Comparison of ENCODE assay signal across 8 mouse cellular contexts in the genomic region with DNA sequence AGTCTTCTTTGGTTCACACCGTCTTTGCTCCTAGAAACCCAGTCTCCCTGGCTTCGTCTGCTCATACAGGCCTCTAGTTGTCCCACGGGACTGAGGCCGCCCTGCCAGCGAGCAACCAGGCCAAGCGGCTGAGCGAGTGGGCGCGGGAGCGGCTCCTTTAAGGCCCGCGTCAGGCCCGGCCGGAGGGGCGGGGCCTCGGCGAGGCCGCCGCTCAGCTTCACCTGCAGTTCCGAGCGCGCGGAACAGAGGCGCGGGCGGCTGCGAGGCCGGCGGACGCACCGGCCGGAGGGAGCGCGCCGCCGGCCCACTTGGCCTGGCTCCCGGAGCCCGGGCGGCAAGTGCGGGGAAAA. TPM values are rescaled to one million over a fixed set of nuclear protein-coding genes. Genes with fewer than 3 reads are reported as not detected.
A peak's percentile ranks its signal among the peaks of the same experiment; 100 is the strongest.
DNase-seq lines count a peak whose midpoint lies in the region; ATAC-seq and TF ChIP-seq lines count a peak whose summit lies in the region.

A gene (plus strand): TSS at position 241 of the 350 bp plus-strand sequence.

- peak within 1 kb of the TSS; percentile 96 for H3K4me2 ChIP-seq in forebrain, embryonic 12.5 days
- peak within 1 kb of the TSS; percentile 87 for H3K4me2 ChIP-seq in heart, postnatal 0 days (ENCODE audit: low read depth, low read length)
- H3K4me2 ChIP-seq in liver, embryonic 12.5 days: peak within 1 kb of the TSS; percentile 69
- H3K4me2 ChIP-seq in neural tube, embryonic 11.5 days (ENCODE audit: low read depth): peak within 1 kb of the TSS; percentile 93

- H3K9me3 ChIP-seq in forebrain, embryonic 12.5 days: no peaks in the 10 kb centered on the region
- no peaks in the 10 kb centered on the region for H3K9me3 ChIP-seq in heart, postnatal 0 days (replicated peaks; ENCODE audit: control insufficient read depth, low read length)
- no peaks in the 10 kb centered on the region for H3K9me3 ChIP-seq in liver, embryonic 12.5 days (replicated peaks)
- no peaks in the 10 kb centered on the region for H3K9me3 ChIP-seq in neural tube, embryonic 11.5 days (ENCODE audit: control insufficient read depth, low read length)

- peak within 1 kb of the TSS; percentile 78 for H3K27ac ChIP-seq in forebrain, embryonic 12.5 days
- no peak within 1 kb of the TSS for H3K27ac ChIP-seq in heart, postnatal 0 days (ENCODE audit: low read depth)
- H3K27ac ChIP-seq in liver, embryonic 12.5 days: no peak within 1 kb of the TSS
- peak within 1 kb of the TSS; percentile 75 for H3K27ac ChIP-seq in neural tube, embryonic 11.5 days (ENCODE audit: low read depth, low read length)

- ATAC-seq in forebrain, embryonic 12.5 days (ENCODE audit: low FRiP score): peak; percentile 90
- ATAC-seq in heart, postnatal 0 days (ENCODE audit: insufficient read depth, low read depth): peak; percentile 84
- 0 out of 2 replicates have a peak, but pooled peaks have one; percentile 44 for ATAC-seq in liver, embryonic 12.5 days
- peak; percentile 91 for ATAC-seq in neural tube, embryonic 11.5 days (ENCODE audit: insufficient read depth, low FRiP score, low TSS enrichment)

- no peaks in the 10 kb centered on the region for H3K36me3 ChIP-seq in forebrain, embryonic 12.5 days (replicated peaks)
- no peaks in the 10 kb centered on the region for H3K36me3 ChIP-seq in heart, postnatal 0 days (replicated peaks; ENCODE audit: control insufficient read depth, insufficient read depth, low read length)
- H3K36me3 ChIP-seq in liver, embryonic 12.5 days: no peaks in the 10 kb centered on the region
- no peaks in the 10 kb centered on the region for H3K36me3 ChIP-seq in neural tube, embryonic 11.5 days (ENCODE audit: control insufficient read depth, insufficient read depth, low read length)

- peak; percentile 6 for DNase-seq in thymus, postnatal 14 days
- DNase-seq in thymus, postnatal 25 days: no peak
- DNase-seq in heart, postnatal 0 days (ENCODE audit: low spot score): no peak
- peak; percentile 69 to 88 for DNase-seq in kidney, postnatal 25 days
- peak; percentile 88 for DNase-seq in neural tube, embryonic 11.5 days (ENCODE audit: low spot score)
- peak; percentile 74 for DNase-seq in yolk sac, embryonic 10.5 days (ENCODE audit: low spot score)

- peak within 1 kb of the TSS; percentile 81 for H3K4me3 ChIP-seq in forebrain, embryonic 12.5 days (replicated peaks)
- peak within 1 kb of the TSS; percentile 60 for H3K4me3 ChIP-seq in heart, postnatal 0 days (ENCODE audit: low read depth, low read length)
- H3K4me3 ChIP-seq in liver, embryonic 12.5 days: peak within 1 kb of the TSS; percentile 51
- peak within 1 kb of the TSS; percentile 71 for H3K4me3 ChIP-seq in neural tube, embryonic 11.5 days (ENCODE audit: low read depth, low read length)

- H3K9ac ChIP-seq in forebrain, embryonic 12.5 days: peak within 1 kb of the TSS; percentile 84
- H3K9ac ChIP-seq in heart, postnatal 0 days (replicated peaks; ENCODE audit: low read depth, low read length): peak within 1 kb of the TSS; percentile 37; the same call in 1 of the 2 replicates
- H3K9ac ChIP-seq in liver, embryonic 12.5 days: no peak within 1 kb of the TSS
- H3K9ac ChIP-seq in neural tube, embryonic 11.5 days (ENCODE audit: low read length): peak within 1 kb of the TSS; percentile 73

- WGBS in forebrain, embryonic 12.5 days: under 1% methylated on average over 40 of the region's 40 CpGs
- 2% methylated on average over 36 of the region's 40 CpGs for WGBS in heart, postnatal 0 days
- under 1% methylated on average over 35 of the region's 40 CpGs for WGBS in liver, embryonic 12.5 days (ENCODE audit: insufficient replicate concordance)
- 0% methylated on average over 28 of the region's 40 CpGs for WGBS in neural tube, embryonic 11.5 days

- TF ChIP-seq EP300 in heart, postnatal 0 days (IDR thresholded peaks at IDR 0.05; ENCODE audit: low read depth): no peak

- peaks cover 28% of the 10 kb centered on the region for H3K4me1 ChIP-seq in forebrain, embryonic 12.5 days
- no peaks in the 10 kb centered on the region for H3K4me1 ChIP-seq in heart, postnatal 0 days (ENCODE audit: control insufficient read depth, insufficient read depth)
- 0 out of 2 replicates have a peak, but pooled peaks cover 5% of the 10 kb centered on the region for H3K4me1 ChIP-seq in liver, embryonic 12.5 days
- peaks cover 6% of the 10 kb centered on the region; the same call in 1 of the 2 replicates for H3K4me1 ChIP-seq in neural tube, embryonic 11.5 days (ENCODE audit: control insufficient read depth, insufficient read depth, low read length)

- peaks cover 25% of the 10 kb centered on the region for H3K27me3 ChIP-seq in forebrain, embryonic 12.5 days
- peaks cover 55% of the 10 kb centered on the region for H3K27me3 ChIP-seq in heart, postnatal 0 days (ENCODE audit: control insufficient read depth, insufficient read depth, low read length)
- H3K27me3 ChIP-seq in liver, embryonic 12.5 days (replicated peaks): peaks cover 61% of the 10 kb centered on the region
- H3K27me3 ChIP-seq in neural tube, embryonic 11.5 days (ENCODE audit: control insufficient read depth, insufficient read depth, low read length): peaks cover 5% of the 10 kb centered on the region; the same call in 1 of the 2 replicates

- no peak for TF ChIP-seq CTCF in heart, postnatal 0 days (IDR thresholded peaks at IDR 0.05; ENCODE audit: low read depth)

RNA-seq across cellular contexts. Expression of the gene that starts here (rescaled TPM):
- 29.4 and 30.7 TPM in 2 replicates for polyA plus RNA-seq in forebrain, embryonic 12.5 days (2016; fragmentation: Nextera tagmentation; extraction: Ambion mirVana)
- 2.0 and 2.1 TPM in 2 replicates for total RNA-seq in heart, postnatal 0 days (2014; rRNA removed; ENCODE audit: low replicate concordance)
- 0.51 and 0.71 TPM in 2 replicates for polyA plus RNA-seq in heart, postnatal 0 days (2015; fragmentation: Nextera tagmentation; extraction: Ambion mirVana)
- 0.20 and 0.30 TPM in 2 replicates for polyA plus RNA-seq in liver, embryonic 12.5 days (2016; fragmentation: Nextera tagmentation; extraction: Ambion mirVana)
- 8.2 and 9.4 TPM in 2 replicates for polyA plus RNA-seq in neural tube, embryonic 11.5 days (2014; fragmentation: Nextera tagmentation; extraction: Ambion mirVana)

Comparison
In these comparisons a context has a peak if more than half of its experiments do, and no peak if none do; other contexts are left out.
1. DNase-seq: peak in thymus, postnatal 14 days (single experiment), kidney, postnatal 25 days (2 of 2), neural tube, embryonic 11.5 days (single experiment) and yolk sac, embryonic 10.5 days (single experiment); none in thymus, postnatal 25 days (single experiment) and heart, postnatal 0 days (single experiment).
2. Peak in ATAC-seq, H3K4me3 ChIP-seq and H3K4me2 ChIP-seq in liver, embryonic 12.5 days; RNA of the gene not detected or under 1 TPM.
3. H3K27ac ChIP-seq: peak in forebrain, embryonic 12.5 days (single experiment) and neural tube, embryonic 11.5 days (single experiment); none in heart, postnatal 0 days (single experiment) and liver, embryonic 12.5 days (single experiment).
4. Peak in every context shown above with its lines, with median percentiles within 50 percentile points of each other: ATAC-seq, H3K4me2 ChIP-seq and H3K4me3 ChIP-seq.